Mouse (Mus musculus) embryonic facial prominence, embryonic 15.5 days (tissue): ENCODE results near the gene Ear10. TPM values are rescaled to one million over a fixed set of nuclear protein-coding genes. Genes with fewer than 3 reads are reported as not detected.
A peak's percentile ranks its signal among the peaks of the same experiment; 100 is the strongest.
"Not testable (repeated sequence)": the region's sequence is repeated elsewhere in the genome, so short reads cannot be mapped to it uniquely, and the experiment has no call there.

Source experiments
- ATAC-seq: fragments of 200-750 bp; cut with Nextera tagmentation; 2 replicates; pipeline ENCODE4 v1.8.0; 2017; ENCODE audit warnings: low read depth, moderate TSS enrichment; ENCODE audit not compliant: insufficient number of reproducible peaks, low FRiP score, low TSS enrichment
- H3K27ac ChIP-seq: fragments of 300-500 bp; sonication (generic); replicated peaks from 2 replicates; pipeline ENCODE4 v1.5.1; 2015; ENCODE audit warnings: mild to moderate bottlenecking, inconsistent platforms
- H3K27me3 ChIP-seq: fragments of 300-500 bp; sonication (generic); 2 replicates; pipeline ENCODE4 v1.6.1; 2015; ENCODE audit warnings: inconsistent platforms
- H3K36me3 ChIP-seq: fragments of 300-500 bp; sonication (generic); 2 replicates; pipeline ENCODE4 v1.6.1; 2015; ENCODE audit warnings: mild to moderate bottlenecking, inconsistent platforms
- H3K4me1 ChIP-seq: fragments of 300-500 bp; sonication (generic); 2 replicates; pipeline ENCODE4 v1.6.1; 2015; ENCODE audit warnings: inconsistent platforms
- H3K4me2 ChIP-seq: fragments of 300-500 bp; sonication (generic); replicated peaks from 2 replicates; pipeline ENCODE4 v1.6.1; 2015; ENCODE audit warnings: mild to moderate bottlenecking, inconsistent platforms
- H3K4me3 ChIP-seq: fragments of 300-500 bp; sonication (generic); replicated peaks from 2 replicates; pipeline ENCODE4 v1.5.1; 2015; ENCODE audit warnings: mild to moderate bottlenecking, inconsistent platforms
- H3K9ac ChIP-seq: fragments of 300-500 bp; sonication (generic); 2 replicates; pipeline ENCODE4 v1.6.1; 2015; ENCODE audit warnings: inconsistent platforms
- H3K9me3 ChIP-seq: fragments of 300-500 bp; sonication (generic); replicated peaks from 2 replicates; pipeline ENCODE4 v1.6.1; 2016; ENCODE audit warnings: inconsistent platforms
- WGBS: fragments of 180-500 bp; shearing (Covaris S2); methylation state at CpG from one replicate; pipeline ENCODE4 v1.1.7; 2015; 5-methylcytosine and 5-hydroxymethylcytosine counted together
- polyA plus RNA-seq: library from polyadenylated mRNA; unstranded; fragments of >200 nt; fragmentation: Nextera tagmentation; extraction: Ambion mirVana; gene quantifications from 2 replicates; pipeline ENCODE4 v1.2.1, GENCODE M21; 2015

Gene Ear10
- polyA plus RNA-seq: not detected in 2 replicates

GRCm38 (mm10) chr14:43923459-43923858 is at the start of gene Ear10:
Gene Ear10, minus strand, starts transcription at chr14:43923559.
- H3K9me3 ChIP-seq, H3K27me3 ChIP-seq, H3K4me2 ChIP-seq: not testable (repeated sequence)

GRCm38 (mm10) chr14:43956769-43957168 is 33.4 kb upstream of the Ear10 start, which contains the start of gene Ang5:
Gene Ang5, plus strand, starts transcription at chr14:43957069.
- H3K4me2 ChIP-seq, H3K27ac ChIP-seq, ATAC-seq, H3K4me3 ChIP-seq, H3K36me3 ChIP-seq, H3K27me3 ChIP-seq, H3K9ac ChIP-seq, H3K9me3 ChIP-seq, H3K4me1 ChIP-seq: not testable (repeated sequence)
- no CpG with 5 or more reads among the region's 2 CpGs for WGBS

More at GRCm38 (mm10) chr14:43923459-43923858, at the start of gene Ear10:
- H3K36me3 ChIP-seq, ATAC-seq, H3K4me3 ChIP-seq, H3K4me1 ChIP-seq, H3K27ac ChIP-seq, H3K9ac ChIP-seq: not testable (repeated sequence)
- 84% methylated on average over 3 of the region's 3 CpGs for WGBS

- H3K4me2 ChIP-seq, ATAC-seq, H3K27me3 ChIP-seq, H3K4me1 ChIP-seq, H3K36me3 ChIP-seq, H3K9me3 ChIP-seq, H3K9ac ChIP-seq, H3K27ac ChIP-seq, H3K4me3 ChIP-seq: not testable (repeated sequence)
- no CpG with 5 or more reads among the region's 1 CpGs for WGBS
These were observed 31.7 kb upstream of the Ear10 start for GRCm38 (mm10) chr14:43955074-43955473.

GRCm38 (mm10) chr14:43953382-43953781 is 30.0 kb upstream of the Ear10 start:
- peak; percentile 51; the same call in 1 of the 2 replicates for ATAC-seq
- H3K27ac ChIP-seq: not testable (repeated sequence)

GRCm38 (mm10) chr14:43933399-43933798 is 10.0 kb upstream of the Ear10 start:
- H3K4me1 ChIP-seq, H3K27ac ChIP-seq: not testable (repeated sequence)

More at GRCm38 (mm10) chr14:43953382-43953781, 30.0 kb upstream of the Ear10 start:
- not testable (repeated sequence) for H3K27me3 ChIP-seq, H3K9me3 ChIP-seq, H3K9ac ChIP-seq, H3K4me1 ChIP-seq, H3K4me2 ChIP-seq, H3K4me3 ChIP-seq, H3K36me3 ChIP-seq
- WGBS: 13% methylated on average over 2 of the region's 2 CpGs

GRCm38 (mm10) chr14:43932991-43933390 is 9.6 kb upstream of the Ear10 start:
- WGBS: 15% methylated on average over 8 of the region's 8 CpGs
- not testable (repeated sequence) for H3K9me3 ChIP-seq, H3K27me3 ChIP-seq, H3K4me1 ChIP-seq, H3K36me3 ChIP-seq, H3K9ac ChIP-seq, H3K4me3 ChIP-seq, H3K4me2 ChIP-seq, H3K27ac ChIP-seq, ATAC-seq

More at GRCm38 (mm10) chr14:43933399-43933798, 10.0 kb upstream of the Ear10 start:
- H3K4me3 ChIP-seq, H3K9ac ChIP-seq, H3K4me2 ChIP-seq, H3K9me3 ChIP-seq, ATAC-seq, H3K36me3 ChIP-seq, H3K27me3 ChIP-seq: not testable (repeated sequence)
- 40% methylated on average over 5 of the region's 5 CpGs for WGBS

GRCm38 (mm10) chr14:43925404-43925950 is 2.1 kb upstream of the Ear10 start:
- H3K27me3 ChIP-seq, ATAC-seq, H3K36me3 ChIP-seq, H3K4me1 ChIP-seq, H3K9ac ChIP-seq, H3K9me3 ChIP-seq: not testable (repeated sequence)
- H3K4me3 ChIP-seq: peak overlapping the region; percentile 55
- peak overlapping the region; percentile 89 for H3K27ac ChIP-seq
- peak overlapping the region; percentile 35 for H3K4me2 ChIP-seq
- WGBS: 6% methylated on average over 21 of the region's 21 CpGs

- Histone ChIP-seq H3K4me3 (peak within 1 kb of the TSS; percentile 55), H3K4me2 (peak within 1 kb of the TSS; percentile 35), H3K27ac (peak within 1 kb of the TSS; percentile 89)
- not testable (repeated sequence) for H3K27me3 ChIP-seq, H3K9me3 ChIP-seq, H3K36me3 ChIP-seq, H3K9ac ChIP-seq, H3K4me1 ChIP-seq
- ATAC-seq: peak; percentile 79; the same call in 1 of the 2 replicates
- 7% methylated on average over 10 of the region's 10 CpGs for WGBS
These were observed 1.5 kb upstream of the Ear10 start, which contains the start of gene Gm8113 for GRCm38 (mm10) chr14:43924688-43925403. Gene Gm8113, plus strand, starts transcription at chr14:43925390.

- not testable (repeated sequence) for H3K9me3 ChIP-seq, H3K36me3 ChIP-seq, H3K4me1 ChIP-seq, H3K9ac ChIP-seq, H3K4me3 ChIP-seq, H3K4me2 ChIP-seq, H3K27me3 ChIP-seq, H3K27ac ChIP-seq, ATAC-seq
These were observed 5.1 kb downstream of the Ear10 start for GRCm38 (mm10) chr14:43918214-43918613.

- H3K4me1 ChIP-seq, H3K9ac ChIP-seq, H3K4me3 ChIP-seq, H3K36me3 ChIP-seq, H3K27ac ChIP-seq, H3K27me3 ChIP-seq, H3K4me2 ChIP-seq, H3K9me3 ChIP-seq, ATAC-seq: not testable (repeated sequence)
- WGBS: 76% methylated on average over 3 of the region's 3 CpGs
These were observed 24.8 kb downstream of the Ear10 start for GRCm38 (mm10) chr14:43898577-43898976.

GRCm38 (mm10) chr14:43895357-43895756 is 28.0 kb downstream of the Ear10 start:
- not testable (repeated sequence) for H3K27ac ChIP-seq, H3K9me3 ChIP-seq, H3K4me2 ChIP-seq, H3K27me3 ChIP-seq, ATAC-seq, H3K9ac ChIP-seq, H3K36me3 ChIP-seq, H3K4me1 ChIP-seq, H3K4me3 ChIP-seq
- WGBS: 33% methylated on average over 2 of the region's 2 CpGs

- not testable (repeated sequence) for H3K4me2 ChIP-seq, H3K27me3 ChIP-seq, H3K4me3 ChIP-seq, H3K27ac ChIP-seq, ATAC-seq, H3K9me3 ChIP-seq, H3K4me1 ChIP-seq, H3K9ac ChIP-seq, H3K36me3 ChIP-seq
- WGBS: 100% methylated on average over 1 of the region's 1 CpGs
These were observed 32.1 kb downstream of the Ear10 start for GRCm38 (mm10) chr14:43891288-43891687.
